Mouse (Mus musculus): ENCODE measurements at regions not wholly inside any gene's neighbourhood (a gene's known extent, or its start where the extent isn't known, plus 50 kb on each side); places are given as distances from the start of the nearest gene placed in this dataset.

DNA sequence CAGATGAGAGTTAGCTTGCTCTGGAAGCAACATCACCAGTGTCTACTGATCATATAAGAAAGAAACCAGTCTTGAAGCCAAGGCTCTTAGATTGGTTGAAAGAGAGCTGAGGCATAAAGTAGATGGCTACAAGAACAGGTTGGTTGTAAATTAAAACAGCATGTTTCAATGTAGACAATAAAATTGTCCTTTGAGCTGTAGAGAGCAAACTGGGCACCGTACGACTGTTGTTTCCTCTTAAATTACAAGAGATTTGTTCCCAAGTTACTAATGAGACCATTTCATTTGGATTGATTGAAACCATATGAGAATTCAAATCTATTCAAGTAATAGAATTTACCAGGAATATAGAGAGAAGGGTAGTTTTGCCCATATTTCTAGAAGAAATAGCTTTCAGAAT, 770.9 kb upstream of the Adgrl2 start:
- TF ChIP-seq GATA1 (IDR thresholded peaks at IDR 0.05; ENCODE audit: borderline replicate concordance, low read length) (no peak), FLI1 (IDR thresholded peaks at IDR 0.05; ENCODE audit: low read length) (no peak)

Measured in megakaryocyte, embryonic 14.5 days (primary cell).